Mouse (Mus musculus) G1E-ER4 (cell line): Measurements from ENCODE around the gene Camp. TPM values are rescaled to one million over a fixed set of nuclear protein-coding genes. Genes with fewer than 3 reads are reported as not detected.
A peak's percentile ranks its signal among the peaks of the same experiment; 100 is the strongest.

Experiments
- GATA1 ChIP-seq: IDR thresholded peaks from one replicate; pipeline ENCODE4 v1.8.0; 2012; ENCODE audit warnings: low read length, inconsistent platforms
- polyA plus RNA-seq: library from polyadenylated mRNA; stranded (reverse); fragments of >175 nt; gene quantifications from 2 replicates; pipeline ENCODE4 v1.2.3, GENCODE M21; 2012

Camp gene
- polyA plus RNA-seq, 1 experiment = not detected

GRCm38 (mm10) chr9:109866218-109866617, 16.8 kb upstream of the Camp start:
- no peak for TF ChIP-seq GATA1

GRCm38 (mm10) chr9:109863085-109863484, 13.7 kb upstream of the Camp start:
- no peak for TF ChIP-seq GATA1

GRCm38 (mm10) chr9:109862397-109863044, 13.1 kb upstream of the Camp start:
- TF ChIP-seq GATA1 = no peak

GRCm38 (mm10) chr9:109855947-109856346, 6.5 kb upstream of the Camp start:
- TF ChIP-seq GATA1 = no peak

GRCm38 (mm10) chr9:109854341-109854740, 4.9 kb upstream of the Camp start:
- no peak for TF ChIP-seq GATA1

GRCm38 (mm10) chr9:109850099-109850498, 682 bp upstream of the Camp start:
- TF ChIP-seq GATA1 = no peak

GRCm38 (mm10) chr9:109833088-109833412, 16.4 kb downstream of the Camp start:
- TF ChIP-seq GATA1 = no peak

- TF ChIP-seq GATA1 = no peak
These were observed 16.9 kb downstream of the Camp start, which contains the start of gene Nme6 for GRCm38 (mm10) chr9:109832391-109833087. Nme6 (plus strand) TSS chr9:109832749.

GRCm38 (mm10) chr9:109826181-109826580, 23.2 kb downstream of the Camp start:
- TF ChIP-seq GATA1 = no peak

GRCm38 (mm10) chr9:109825739-109826138, 23.7 kb downstream of the Camp start:
- peak; percentile 96 for TF ChIP-seq GATA1

GRCm38 (mm10) chr9:109816341-109816740, 33.1 kb downstream of the Camp start:
- no peak for TF ChIP-seq GATA1

GRCm38 (mm10) chr9:109813424-109813823, 36.0 kb downstream of the Camp start:
- no peak for TF ChIP-seq GATA1

GRCm38 (mm10) chr9:109811980-109812379, 37.4 kb downstream of the Camp start, which contains the start of gene Spink8:
Spink8 (plus strand) TSS chr9:109812280.
- no peak for TF ChIP-seq GATA1

GRCm38 (mm10) chr9:109807898-109808297, 41.5 kb downstream of the Camp start:
- no peak for TF ChIP-seq GATA1

GRCm38 (mm10) chr9:109806695-109807293, 42.6 kb downstream of the Camp start:
- no peak for TF ChIP-seq GATA1

- TF ChIP-seq GATA1 = no peak
These were observed 43.2 kb downstream of the Camp start for GRCm38 (mm10) chr9:109806260-109806659.

GRCm38 (mm10) chr9:109798051-109798450, 51.4 kb downstream of the Camp start:
- TF ChIP-seq GATA1 = no peak

Other genes starting within 250 kb of the Camp start
- not detected in 2 replicates for gene Fbxw24, start 223.6 kb downstream of the Camp start, polyA plus RNA-seq
- gene Fbxw25, start 185.0 kb downstream of the Camp start, polyA plus RNA-seq = not detected in 2 replicates
- gene Fbxw18, start 146.9 kb downstream of the Camp start, polyA plus RNA-seq = not detected in 2 replicates
- not detected in 2 replicates for gene Fbxw26, start 103.5 kb downstream of the Camp start, polyA plus RNA-seq
- gene Fbxw27, start 58.9 kb downstream of the Camp start, polyA plus RNA-seq = not detected in 2 replicates
- not detected in 2 replicates for gene Spink8, start 37.3 kb downstream of the Camp start, polyA plus RNA-seq
- 5.8 and 23.3 TPM in 2 replicates for gene Nme6, start 16.9 kb downstream of the Camp start, polyA plus RNA-seq
- 108 and 165 TPM in 2 replicates for gene Cdc25a, start 26.0 kb upstream of the Camp start, polyA plus RNA-seq
- gene Map4, start 81.8 kb upstream of the Camp start, polyA plus RNA-seq = 73.3 and 80.1 TPM in 2 replicates